Mouse (Mus musculus) hindbrain, embryonic 11.5 days (tissue): ENCODE measurements around the gene Srgap1. TPM values are rescaled to one million over a fixed set of nuclear protein-coding genes. Genes with fewer than 3 reads are reported as not detected.

ENCODE experiments used
- ATAC-seq: fragments of 200-750 bp; cut with Nextera tagmentation; 2 replicates; pipeline ENCODE4 v1.8.0; 2017; ENCODE audit warnings: mild to moderate bottlenecking, moderate TSS enrichment, moderate library complexity; ENCODE audit not compliant: low FRiP score
- DNase-seq: peaks from one replicate; pipeline ENCODE4 v3.0.0-alpha.2; 2015; ENCODE audit warnings: low spot score
- H3K27ac ChIP-seq: fragments of 300-500 bp; sonication (generic); 2 replicates; pipeline ENCODE4 v1.5.1; 2014; ENCODE audit warnings: mild to moderate bottlenecking, low read depth, low read length
- H3K27me3 ChIP-seq: fragments of 300-500 bp; sonication (generic); 2 replicates; pipeline ENCODE4 v1.6.1; 2014; ENCODE audit warnings: mild to moderate bottlenecking, low read length, moderate library complexity, mixed read lengths; ENCODE audit not compliant: control insufficient read depth, insufficient read depth
- H3K36me3 ChIP-seq: fragments of 300-500 bp; sonication (generic); 2 replicates; pipeline ENCODE4 v1.6.1; 2014; ENCODE audit warnings: mild to moderate bottlenecking, low read length, moderate library complexity, mixed read lengths; ENCODE audit not compliant: control insufficient read depth, insufficient read depth
- H3K4me1 ChIP-seq: fragments of 300-500 bp; sonication (generic); replicated peaks from 2 replicates; pipeline ENCODE4 v1.6.1; 2014; ENCODE audit warnings: low read length, mixed read lengths; ENCODE audit not compliant: control insufficient read depth, insufficient read depth
- H3K4me2 ChIP-seq: fragments of 300-500 bp; sonication (generic); replicated peaks from 2 replicates; pipeline ENCODE4 v1.6.1; 2014; ENCODE audit warnings: mild to moderate bottlenecking, low read depth, low read length
- H3K4me3 ChIP-seq: fragments of 300-500 bp; sonication (generic); 2 replicates; pipeline ENCODE4 v1.5.1; 2014; ENCODE audit warnings: low read depth, low read length
- H3K9ac ChIP-seq: fragments of 300-500 bp; sonication (generic); 2 replicates; pipeline ENCODE4 v1.6.1; 2014; ENCODE audit warnings: low read depth, low read length
- H3K9me3 ChIP-seq: fragments of 300-500 bp; sonication (generic); 2 replicates; pipeline ENCODE4 v1.6.1; 2016; ENCODE audit warnings: low read length; ENCODE audit not compliant: control insufficient read depth
- WGBS: fragments of 180-500 bp; shearing (Covaris S2); extraction: QIAGEN DNeasy Blood & Tissue Kit; methylation state at CpG from one replicate; pipeline ENCODE4 v1.1.7; 2014; 5-methylcytosine and 5-hydroxymethylcytosine counted together
- polyA plus RNA-seq: library from polyadenylated mRNA; unstranded; fragments of >200 nt; fragmentation: Nextera tagmentation; extraction: Ambion mirVana; gene quantifications from 2 replicates; pipeline ENCODE4 v1.2.1, GENCODE M21; 2014

Gene Srgap1
- polyA plus RNA-seq, 1 experiment from 2014 or later, result 26.5 TPM

- Histone ChIP-seq H3K9me3 (no peaks in the 10 kb centered on the region), H3K9ac (no peak overlapping the region), H3K4me1 (no peaks in the 10 kb centered on the region), H3K36me3 (no peaks in the 10 kb centered on the region), H3K4me2 (no peak overlapping the region), H3K4me3 (no peak overlapping the region), H3K27me3 (no peaks in the 10 kb centered on the region), H3K27ac (no peak overlapping the region)
- DNase-seq, result no peak
- no peak for ATAC-seq
- 43% methylated on average over 11 of the region's 11 CpGs for WGBS
Measured at GRCm38 (mm10) chr10:121806806-121807205, 240.3 kb downstream of the Srgap1 start.

- ATAC-seq (no peak), DNase-seq (no peak)
- no peaks in the 10 kb centered on the region for H3K4me1 ChIP-seq
- H3K27me3 ChIP-seq, result no peaks in the 10 kb centered on the region
- no peak overlapping the region for H3K4me3 ChIP-seq
- H3K4me2 ChIP-seq, result no peak overlapping the region
- no peaks in the 10 kb centered on the region for H3K36me3 ChIP-seq
- H3K9ac ChIP-seq, result no peak overlapping the region
- 59% methylated on average over 11 of the region's 11 CpGs for WGBS
- H3K9me3 ChIP-seq, result no peaks in the 10 kb centered on the region
- H3K27ac ChIP-seq, result no peak overlapping the region
Measured at GRCm38 (mm10) chr10:121805933-121806341, 241.2 kb downstream of the Srgap1 start.

- WGBS, result 92% methylated on average over 13 of the region's 13 CpGs
- Histone ChIP-seq H3K9ac (no peak overlapping the region), H3K4me3 (no peak overlapping the region), H3K4me2 (no peak overlapping the region), H3K27me3 (no peaks in the 10 kb centered on the region), H3K27ac (no peak overlapping the region), H3K9me3 (no peaks in the 10 kb centered on the region), H3K36me3 (0 out of 2 replicates have a peak, but pooled peaks cover under 1% of the 10 kb centered on the region), H3K4me1 (no peaks in the 10 kb centered on the region)
- ATAC-seq, result no peak
- no peak for DNase-seq
Measured at GRCm38 (mm10) chr10:121804551-121804950, 242.6 kb downstream of the Srgap1 start.

- DNase-seq (no peak), ATAC-seq (no peak)
- H3K9me3 ChIP-seq, result no peaks in the 10 kb centered on the region
- no peak overlapping the region for H3K4me3 ChIP-seq
- H3K27me3 ChIP-seq, result no peaks in the 10 kb centered on the region
- H3K4me2 ChIP-seq, result no peak overlapping the region
- H3K9ac ChIP-seq, result no peak overlapping the region
- H3K4me1 ChIP-seq, result no peaks in the 10 kb centered on the region
- H3K27ac ChIP-seq, result no peak overlapping the region
- 92% methylated on average over 13 of the region's 13 CpGs for WGBS
- 0 out of 2 replicates have a peak, but pooled peaks cover 2% of the 10 kb centered on the region for H3K36me3 ChIP-seq
Measured at GRCm38 (mm10) chr10:121800041-121800440, 247.1 kb downstream of the Srgap1 start.

- H3K9me3 ChIP-seq, result no peaks in the 10 kb centered on the region
- no peak overlapping the region for H3K9ac ChIP-seq
- H3K4me1 ChIP-seq, result no peaks in the 10 kb centered on the region
- 0 out of 2 replicates have a peak, but pooled peaks cover 2% of the 10 kb centered on the region for H3K36me3 ChIP-seq
- H3K4me3 ChIP-seq, result no peak overlapping the region
- 88% methylated on average over 8 of the region's 8 CpGs for WGBS
- DNase-seq (no peak), ATAC-seq (no peak)
- H3K27me3 ChIP-seq, result no peaks in the 10 kb centered on the region
- H3K27ac ChIP-seq, result no peak overlapping the region
- no peak overlapping the region for H3K4me2 ChIP-seq
Measured at GRCm38 (mm10) chr10:121796027-121796802, 250.9 kb downstream of the Srgap1 start.

- 0 out of 2 replicates have a peak, but pooled peaks cover under 1% of the 10 kb centered on the region for H3K36me3 ChIP-seq
Measured at GRCm38 (mm10) chr10:121794486-121794885, 252.6 kb downstream of the Srgap1 start.

GRCm38 (mm10) chr10:121792661-121793060, 254.5 kb downstream of the Srgap1 start:
- Histone ChIP-seq H3K27ac (no peak overlapping the region), H3K27me3 (no peaks in the 10 kb centered on the region), H3K4me1 (no peaks in the 10 kb centered on the region), H3K9me3 (no peaks in the 10 kb centered on the region), H3K9ac (no peak overlapping the region), H3K36me3 (no peaks in the 10 kb centered on the region), H3K4me2 (no peak overlapping the region), H3K4me3 (no peak overlapping the region)
- 89% methylated on average over 17 of the region's 17 CpGs for WGBS
- ATAC-seq (no peak), DNase-seq (no peak)

More at GRCm38 (mm10) chr10:121794486-121794885, 252.6 kb downstream of the Srgap1 start:
- no peak overlapping the region for H3K27ac ChIP-seq
- no peaks in the 10 kb centered on the region for H3K9me3 ChIP-seq
- DNase-seq (no peak), ATAC-seq (no peak)
- H3K27me3 ChIP-seq, result no peaks in the 10 kb centered on the region
- WGBS, result 94% methylated on average over 12 of the region's 12 CpGs
- no peak overlapping the region for H3K9ac ChIP-seq
- no peak overlapping the region for H3K4me3 ChIP-seq
- no peak overlapping the region for H3K4me2 ChIP-seq
- H3K4me1 ChIP-seq, result no peaks in the 10 kb centered on the region

- 28% methylated on average over 6 of the region's 6 CpGs for WGBS
Measured at GRCm38 (mm10) chr10:121790078-121790477, 257.0 kb downstream of the Srgap1 start.

GRCm38 (mm10) chr10:121788536-121788935, 258.6 kb downstream of the Srgap1 start:
- Histone ChIP-seq H3K27ac (no peak overlapping the region), H3K9ac (no peak overlapping the region), H3K27me3 (no peaks in the 10 kb centered on the region), H3K4me1 (no peaks in the 10 kb centered on the region), H3K4me2 (no peak overlapping the region), H3K9me3 (no peaks in the 10 kb centered on the region), H3K4me3 (no peak overlapping the region), H3K36me3 (0 out of 2 replicates have a peak, but pooled peaks cover under 1% of the 10 kb centered on the region)
- DNase-seq, result no peak
- 97% methylated on average over 3 of the region's 3 CpGs for WGBS
- no peak for ATAC-seq

More at GRCm38 (mm10) chr10:121790078-121790477, 257.0 kb downstream of the Srgap1 start:
- peak; percentile 27 for DNase-seq
- Histone ChIP-seq H3K4me2 (no peak overlapping the region), H3K9me3 (no peaks in the 10 kb centered on the region), H3K9ac (no peak overlapping the region), H3K4me1 (no peaks in the 10 kb centered on the region), H3K36me3 (no peaks in the 10 kb centered on the region), H3K4me3 (no peak overlapping the region), H3K27me3 (no peaks in the 10 kb centered on the region), H3K27ac (no peak overlapping the region)
- peak; percentile 57 for ATAC-seq
